ENCODE assay signal across 23 mouse cellular contexts in genomic region chr11:31899166-31899565, GRCm38 (mm10). TPM values are rescaled to one million over a fixed set of nuclear protein-coding genes. Genes with fewer than 3 reads are reported as not detected.
A peak's percentile ranks its signal among the peaks of the same experiment; 100 is the strongest.
DNase-seq lines count a peak whose midpoint lies in the region; ATAC-seq and TF ChIP-seq lines count a peak whose summit lies in the region.
"Had no signal": no experiment of that assay in that cellular context is flagged by ENCODE, and none has a peak within 500 bp of the region (broad histone marks: within the 10 kb centered on the region; RNA-seq: fewer than 3 reads in every experiment).

No protein-coding gene starts in this region.

- no peaks in the 10 kb centered on the region for H3K27me3 ChIP-seq in heart, embryonic 15.5 days
- no peaks in the 10 kb centered on the region for H3K27me3 ChIP-seq in heart, postnatal 0 days (ENCODE audit: control insufficient read depth, insufficient read depth, low read length)
- H3K27me3 ChIP-seq: stomach, embryonic 15.5 days had no signal

- peak; percentile 64 for DNase-seq in heart, adult 11 months
- DNase-seq in heart, postnatal 36 days, result no peak
- no peak for DNase-seq in heart, postnatal 10 days
- peak; percentile 9 for DNase-seq in ES-CJ7 (ENCODE audit: low read depth, low spot score)
- no peak for DNase-seq in heart, postnatal 0 days (ENCODE audit: low spot score)
- no peak for DNase-seq in lung, postnatal 10 days
- DNase-seq in kidney, postnatal 4 days, result no peak
- DNase-seq: cerebellum, adult 8-10 months; gastrocnemius, postnatal 10 days; kidney, adult 8-10 months; kidney, postnatal 25 days; layer of hippocampus, adult 9-11 months; lung, adult 18-20 months; retina, postnatal 1 day; thymus, adult 18-20 months had no signal

- no peak overlapping the region for H3K4me3 ChIP-seq in heart, embryonic 15.5 days
- H3K4me3 ChIP-seq in heart, postnatal 0 days (ENCODE audit: low read depth, low read length), result no peak overlapping the region
- H3K4me3 ChIP-seq: left cerebral cortex, adult 2 months; limb, embryonic 10.5 days; stomach, embryonic 15.5 days had no signal

- no peaks in the 10 kb centered on the region for H3K9me3 ChIP-seq in heart, embryonic 15.5 days (replicated peaks)
- no peaks in the 10 kb centered on the region for H3K9me3 ChIP-seq in heart, postnatal 0 days (replicated peaks; ENCODE audit: control insufficient read depth, low read length)
- H3K9me3 ChIP-seq: G1E; limb, embryonic 10.5 days; stomach, embryonic 15.5 days had no signal

- H3K27ac ChIP-seq in heart, embryonic 15.5 days, result peak overlapping the region; percentile 68
- H3K27ac ChIP-seq in heart, postnatal 0 days (ENCODE audit: low read depth), result peak overlapping the region; percentile 64
- H3K27ac ChIP-seq: left cerebral cortex, adult 2 months; limb, embryonic 10.5 days; stomach, embryonic 15.5 days had no signal

- intact Hi-C loops in heart, postnatal 36 days (cut with DNase I), result no loop called here
- intact Hi-C loops in heart, postnatal 10 days (cut with DNase I), result no loop called here

- H3K4me2 ChIP-seq in heart, embryonic 15.5 days, result no peak overlapping the region
- no peak overlapping the region for H3K4me2 ChIP-seq in heart, postnatal 0 days (ENCODE audit: low read depth, low read length)
- H3K4me2 ChIP-seq: midbrain, embryonic 11.5 days; stomach, embryonic 15.5 days had no signal

- no peaks in the 10 kb centered on the region for H3K36me3 ChIP-seq in heart, embryonic 15.5 days
- no peaks in the 10 kb centered on the region for H3K36me3 ChIP-seq in heart, postnatal 0 days (replicated peaks; ENCODE audit: control insufficient read depth, insufficient read depth, low read length)
- H3K36me3 ChIP-seq: limb, embryonic 10.5 days; stomach, embryonic 15.5 days had no signal

- H3K9ac ChIP-seq in heart, embryonic 15.5 days, result no peak overlapping the region
- H3K9ac ChIP-seq in heart, postnatal 0 days (replicated peaks; ENCODE audit: low read depth, low read length), result no peak overlapping the region
- H3K9ac ChIP-seq: stomach, embryonic 15.5 days had no signal

- no peak for TF ChIP-seq EP300 in heart, postnatal 0 days (IDR thresholded peaks at IDR 0.05; ENCODE audit: low read depth)

- H3K4me1 ChIP-seq in heart, embryonic 15.5 days (replicated peaks), result peaks cover 51% of the 10 kb centered on the region
- peaks cover 72% of the 10 kb centered on the region for H3K4me1 ChIP-seq in heart, postnatal 0 days (ENCODE audit: control insufficient read depth, insufficient read depth)
- H3K4me1 ChIP-seq: stomach, embryonic 15.5 days had no signal

- no peak for ATAC-seq in heart, embryonic 15.5 days (replicated peaks; ENCODE audit: insufficient number of reproducible peaks, insufficient read depth, low FRiP score, low read depth)
- ATAC-seq in heart, postnatal 0 days (ENCODE audit: insufficient read depth, low read depth), result no peak
- ATAC-seq: CD4-positive, CD25-positive, alpha-beta regulatory T cell, adult 4 months; hindbrain, embryonic 16.5 days had no signal

- TF ChIP-seq CTCF in heart, postnatal 0 days (IDR thresholded peaks at IDR 0.05; ENCODE audit: low read depth), result no peak

RNA-seq across cellular contexts. Expression of gene Cpeb4, which starts 27.2 kb away (rescaled TPM):
- 100 to 1,000 TPM in 1 of 2 experiments, 10 to 100 TPM in 1; 86.7 to 102 TPM for total RNA-seq in heart, postnatal 36 days (2021)
- polyA plus RNA-seq in heart, embryonic 15.5 days (2015; fragmentation: Nextera tagmentation; extraction: Ambion mirVana), result 5.9 and 6.4 TPM in 2 replicates
- total RNA-seq in heart, postnatal 10 days (2021), result 10 to 100 TPM; 68.0 to 72.2 TPM
- 30.2 and 39.6 TPM in 2 replicates for total RNA-seq in heart, postnatal 0 days (2014; rRNA removed; ENCODE audit: low replicate concordance)
- polyA plus RNA-seq in heart, postnatal 0 days (2015; fragmentation: Nextera tagmentation; extraction: Ambion mirVana), result 6.5 and 7.2 TPM in 2 replicates

Comparison
In these comparisons a context has a peak if more than half of its experiments do, and no peak if none do; other contexts are left out.
1. DNase-seq: peak in heart, adult 11 months (single experiment) and ES-CJ7 (single experiment); none in heart, postnatal 36 days (0 of 2), heart, postnatal 10 days (0 of 2), heart, postnatal 0 days (single experiment), lung, postnatal 10 days (single experiment) and kidney, postnatal 4 days (0 of 2).